Mouse (Mus musculus) heart, postnatal 0 days (tissue): ENCODE data around the gene Csmd2. TPM values are rescaled to one million over a fixed set of nuclear protein-coding genes. Genes with fewer than 3 reads are reported as not detected.
A peak's percentile ranks its signal among the peaks of the same experiment; 100 is the strongest.

Source experiments
- ATAC-seq: fragments of 200-750 bp; cut with Nextera tagmentation; 2 replicates; pipeline ENCODE4 v1.8.0; 2017; ENCODE audit warnings: low read depth, moderate number of reproducible peaks, moderate library complexity; ENCODE audit not compliant: insufficient read depth
- DNase-seq: peaks from one replicate; pipeline ENCODE4 v3.0.0-alpha.2; 2016; ENCODE audit warnings: low spot score
- H3K27ac ChIP-seq: fragments of 300-500 bp; sonication (generic); 2 replicates; pipeline ENCODE4 v1.5.1; 2014; ENCODE audit warnings: low read depth, mild to moderate bottlenecking
- H3K27me3 ChIP-seq: fragments of 300-500 bp; sonication (generic); 2 replicates; pipeline ENCODE4 v1.6.1; 2014; ENCODE audit warnings: low read length, mixed read lengths; ENCODE audit not compliant: control insufficient read depth, insufficient read depth
- H3K36me3 ChIP-seq: fragments of 300-500 bp; sonication (generic); replicated peaks from 2 replicates; pipeline ENCODE4 v1.6.1; 2014; ENCODE audit warnings: low read length, mixed read lengths; ENCODE audit not compliant: control insufficient read depth, insufficient read depth
- H3K4me1 ChIP-seq: fragments of 300-500 bp; sonication (generic); 2 replicates; pipeline ENCODE4 v1.6.1; 2014; ENCODE audit warnings: antibody characterized with exemption; ENCODE audit not compliant: control insufficient read depth, insufficient read depth
- H3K4me2 ChIP-seq: fragments of 300-500 bp; sonication (generic); 2 replicates; pipeline ENCODE4 v1.6.1; 2014; ENCODE audit warnings: low read depth, mild to moderate bottlenecking, low read length, moderate library complexity
- H3K4me3 ChIP-seq: fragments of 300-500 bp; sonication (generic); 2 replicates; pipeline ENCODE4 v1.5.1; 2014; ENCODE audit warnings: low read depth, low read length
- H3K9ac ChIP-seq: fragments of 300-500 bp; sonication (generic); replicated peaks from 2 replicates; pipeline ENCODE4 v1.6.1; 2014; ENCODE audit warnings: low read depth, low read length, mixed read lengths
- H3K9me3 ChIP-seq: fragments of 300-500 bp; sonication (generic); replicated peaks from 2 replicates; pipeline ENCODE4 v1.6.1; 2016; ENCODE audit warnings: low read length; ENCODE audit not compliant: control insufficient read depth
- CTCF ChIP-seq: IDR thresholded peaks from 2 replicates; pipeline ENCODE4 v1.5.1; 2016; ENCODE audit warnings: antibody characterized with exemption, control low read depth, low read depth
- EP300 ChIP-seq: IDR thresholded peaks from 2 replicates; pipeline ENCODE4 v1.6.1; 2016; ENCODE audit warnings: antibody characterized with exemption, low read depth
- WGBS: fragments of 180-500 bp; shearing (Covaris S2); extraction: QIAGEN DNeasy Blood & Tissue Kit; methylation state at CpG from one replicate; pipeline ENCODE4 v1.1.7; 2014; 5-methylcytosine and 5-hydroxymethylcytosine counted together
- polyA plus RNA-seq: library from polyadenylated mRNA; unstranded; fragments of >200 nt; fragmentation: Nextera tagmentation; extraction: Ambion mirVana; gene quantifications from 2 replicates; pipeline ENCODE4 v1.2.1, GENCODE M21; 2015
- total RNA-seq: library from RNA; depleted of rRNA; stranded (reverse); fragments of >200 nt; gene quantifications from 2 replicates; pipeline ENCODE4 v1.2.3, GENCODE M21; 2014; ENCODE audit warnings: low replicate concordance

The Csmd2 gene
- total and polyA plus RNA-seq, 2 experiments from 2014 or later, result 0.01 TPM; not detected in 1

GRCm38 (mm10) chr4:128160656-128161055 is 173.0 kb downstream of the Csmd2 start:
- H3K9ac ChIP-seq, result no peak overlapping the region
- no peaks in the 10 kb centered on the region for H3K36me3 ChIP-seq
- ATAC-seq (no peak), DNase-seq (no peak)
- H3K4me1 ChIP-seq, result no peaks in the 10 kb centered on the region
- no peak overlapping the region for H3K4me2 ChIP-seq
- no peaks in the 10 kb centered on the region for H3K27me3 ChIP-seq
- H3K9me3 ChIP-seq, result no peaks in the 10 kb centered on the region
- H3K27ac ChIP-seq, result no peak overlapping the region
- WGBS, result 67% methylated on average over 2 of the region's 2 CpGs
- no peak overlapping the region for H3K4me3 ChIP-seq
- TF ChIP-seq EP300, result no peak

- Histone ChIP-seq H3K4me1 (no peaks in the 10 kb centered on the region), H3K4me2 (no peak overlapping the region), H3K36me3 (no peaks in the 10 kb centered on the region), H3K27me3 (no peaks in the 10 kb centered on the region), H3K9ac (no peak overlapping the region), H3K4me3 (no peak overlapping the region), H3K9me3 (no peaks in the 10 kb centered on the region), H3K27ac (no peak overlapping the region)
- TF ChIP-seq EP300 (no peak), CTCF (no peak)
- 83% methylated on average over 8 of the region's 8 CpGs for WGBS
- ATAC-seq (no peak), DNase-seq (no peak)
Measured at GRCm38 (mm10) chr4:128170181-128170580, 182.5 kb downstream of the Csmd2 start.

GRCm38 (mm10) chr4:128171233-128171632 is 183.6 kb downstream of the Csmd2 start:
- Histone ChIP-seq H3K36me3 (no peaks in the 10 kb centered on the region), H3K4me3 (no peak overlapping the region), H3K4me1 (no peaks in the 10 kb centered on the region), H3K4me2 (no peak overlapping the region), H3K27ac (no peak overlapping the region), H3K9me3 (no peaks in the 10 kb centered on the region), H3K9ac (no peak overlapping the region), H3K27me3 (no peaks in the 10 kb centered on the region)
- WGBS, result 65% methylated on average over 9 of the region's 9 CpGs
- ATAC-seq (no peak), DNase-seq (no peak)
- no peak for TF ChIP-seq EP300
- TF ChIP-seq CTCF, result no peak

- H3K4me2 ChIP-seq, result no peak overlapping the region
- H3K9ac ChIP-seq, result no peak overlapping the region
- H3K36me3 ChIP-seq, result no peaks in the 10 kb centered on the region
- no peaks in the 10 kb centered on the region for H3K9me3 ChIP-seq
- DNase-seq, result no peak
- TF ChIP-seq CTCF (no peak), EP300 (no peak)
- no peak for ATAC-seq
- 76% methylated on average over 1 of the region's 1 CpGs for WGBS
- no peaks in the 10 kb centered on the region for H3K27me3 ChIP-seq
- H3K4me1 ChIP-seq, result no peaks in the 10 kb centered on the region
- no peak overlapping the region for H3K4me3 ChIP-seq
- no peak overlapping the region for H3K27ac ChIP-seq
Measured at GRCm38 (mm10) chr4:128171701-128172100, 184.0 kb downstream of the Csmd2 start.

GRCm38 (mm10) chr4:128178974-128179373 is 191.3 kb downstream of the Csmd2 start:
- Histone ChIP-seq H3K27ac (no peak overlapping the region), H3K27me3 (no peaks in the 10 kb centered on the region), H3K9me3 (no peaks in the 10 kb centered on the region), H3K36me3 (no peaks in the 10 kb centered on the region), H3K9ac (no peak overlapping the region), H3K4me2 (no peak overlapping the region), H3K4me3 (no peak overlapping the region), H3K4me1 (no peaks in the 10 kb centered on the region)
- ATAC-seq (no peak), DNase-seq (no peak)
- TF ChIP-seq EP300 (no peak), CTCF (no peak)
- WGBS, result 84% methylated on average over 8 of the region's 8 CpGs

GRCm38 (mm10) chr4:128179581-128179980 is 191.9 kb downstream of the Csmd2 start:
- no peak overlapping the region for H3K4me2 ChIP-seq
- no peaks in the 10 kb centered on the region for H3K4me1 ChIP-seq
- H3K27ac ChIP-seq, result no peak overlapping the region
- 68% methylated on average over 2 of the region's 2 CpGs for WGBS
- DNase-seq (no peak), ATAC-seq (no peak)
- no peak overlapping the region for H3K9ac ChIP-seq
- no peaks in the 10 kb centered on the region for H3K36me3 ChIP-seq
- TF ChIP-seq CTCF, result 0 out of 2 replicates have a peak, but pooled peaks have one; percentile 5
- no peak for TF ChIP-seq EP300
- H3K4me3 ChIP-seq, result no peak overlapping the region
- H3K9me3 ChIP-seq, result no peaks in the 10 kb centered on the region
- H3K27me3 ChIP-seq, result no peaks in the 10 kb centered on the region
